In the genomic region with DNA sequence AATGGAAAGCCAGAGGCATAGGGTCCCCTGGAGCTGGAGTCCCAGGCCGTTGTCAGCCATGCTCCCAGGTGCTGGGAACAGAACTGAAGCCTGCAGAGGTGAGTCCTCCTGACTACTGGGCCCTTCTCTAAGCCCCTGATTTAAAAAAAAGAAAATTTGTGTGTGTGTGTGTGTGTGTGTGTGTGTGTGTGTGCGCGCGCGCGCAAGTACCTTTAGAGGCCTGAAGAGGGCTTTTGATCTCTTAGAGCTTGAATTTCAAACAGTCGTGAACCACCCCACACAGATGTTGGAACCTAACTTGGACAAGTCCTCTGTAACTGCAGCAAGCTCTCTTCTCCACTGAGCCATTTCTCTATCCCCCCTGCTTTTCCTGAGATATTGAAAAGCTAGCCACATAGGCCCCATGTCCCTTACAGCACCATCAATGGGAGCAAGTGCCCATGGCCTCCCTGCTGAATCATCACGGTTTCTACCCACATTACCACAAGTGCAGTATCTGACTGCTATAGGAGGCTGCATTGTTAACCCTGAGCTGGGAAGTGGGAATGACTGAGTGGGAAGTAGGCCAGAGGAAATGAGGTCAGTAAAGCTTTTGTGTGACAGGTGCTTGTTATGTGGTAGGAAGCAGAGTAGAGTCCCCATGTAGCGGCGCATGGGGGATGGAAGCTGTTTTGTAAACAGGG, we compare ENCODE assay signal across 21 mouse cellular contexts. TPM values are rescaled to one million over a fixed set of nuclear protein-coding genes. Genes with fewer than 3 reads are reported as not detected.
"Had no signal": no experiment of that assay in that cellular context is flagged by ENCODE, and none has a peak within 500 bp of the region (broad histone marks: within the 10 kb centered on the region; RNA-seq: fewer than 3 reads in every experiment).

No protein-coding gene starts in this region.

- DNase-seq: kidney, adult 18-20 months; kidney, adult 9 months; kidney, postnatal 36 days; layer of hippocampus, postnatal 36 days; liver, embryonic 13.5 days; lung, adult 2 months; lung, postnatal 14 days; midbrain, embryonic 14.5 days; right cerebral cortex, postnatal 25 days; spleen, adult 18-20 months; thymus, postnatal 25 days had no signal

- H3K36me3 ChIP-seq: liver, embryonic 13.5 days; neural tube, embryonic 13.5 days; stomach, embryonic 15.5 days had no signal

- H3K4me3 ChIP-seq: left cerebral cortex, adult 2 months; liver, embryonic 13.5 days; myocyte; neural tube, embryonic 13.5 days; stomach, embryonic 15.5 days had no signal

- H3K9ac ChIP-seq: liver, embryonic 13.5 days; neural tube, embryonic 13.5 days; stomach, embryonic 15.5 days had no signal

- H3K9me3 ChIP-seq: liver, embryonic 13.5 days; neural tube, embryonic 13.5 days; stomach, embryonic 15.5 days had no signal

- H3K4me2 ChIP-seq: liver, embryonic 13.5 days; midbrain, embryonic 11.5 days; neural tube, embryonic 13.5 days; stomach, embryonic 15.5 days had no signal

- H3K27ac ChIP-seq: kidney, postnatal 0 days; left cerebral cortex, adult 2 months; liver, embryonic 13.5 days; neural tube, embryonic 13.5 days; stomach, embryonic 15.5 days had no signal

RNA-seq across cellular contexts. Expression of a gene that starts 2.1 kb away (rescaled TPM):
- total RNA-seq: megakaryocyte progenitor cell, adult 5-6 weeks; megakaryocyte-erythroid progenitor cell, adult 5-6 weeks; monocyte, adult 5-6 weeks; neutrophil, adult 5-6 weeks had no signal
